Mouse (Mus musculus): ENCODE data around the gene Dnajb14.

GRCm38 (mm10) chr3:137959456-137959855 lies 92.0 kb downstream of the Dnajb14 start:
- TF ChIP-seq CTCF (IDR thresholded peaks at IDR 0.05; ENCODE audit: borderline replicate concordance, control insufficient read depth, extremely low read depth, insufficient read depth, low read length, poor library complexity) (no peak), POLR2A (IDR thresholded peaks at IDR 0.05; ENCODE audit: control insufficient read depth, extremely low read depth, insufficient read depth, low read length, poor library complexity) (no peak)

Measured in thymus, adult 2 months (tissue).